Mouse (Mus musculus): ENCODE results near the gene Hoxd10. TPM values are rescaled to one million over a fixed set of nuclear protein-coding genes. Genes with fewer than 3 reads are reported as not detected.

Hoxd10 gene
- polyA plus RNA-seq (2014; fragmentation: Nextera tagmentation; extraction: Ambion mirVana), result not detected in 2 replicates

DNA sequence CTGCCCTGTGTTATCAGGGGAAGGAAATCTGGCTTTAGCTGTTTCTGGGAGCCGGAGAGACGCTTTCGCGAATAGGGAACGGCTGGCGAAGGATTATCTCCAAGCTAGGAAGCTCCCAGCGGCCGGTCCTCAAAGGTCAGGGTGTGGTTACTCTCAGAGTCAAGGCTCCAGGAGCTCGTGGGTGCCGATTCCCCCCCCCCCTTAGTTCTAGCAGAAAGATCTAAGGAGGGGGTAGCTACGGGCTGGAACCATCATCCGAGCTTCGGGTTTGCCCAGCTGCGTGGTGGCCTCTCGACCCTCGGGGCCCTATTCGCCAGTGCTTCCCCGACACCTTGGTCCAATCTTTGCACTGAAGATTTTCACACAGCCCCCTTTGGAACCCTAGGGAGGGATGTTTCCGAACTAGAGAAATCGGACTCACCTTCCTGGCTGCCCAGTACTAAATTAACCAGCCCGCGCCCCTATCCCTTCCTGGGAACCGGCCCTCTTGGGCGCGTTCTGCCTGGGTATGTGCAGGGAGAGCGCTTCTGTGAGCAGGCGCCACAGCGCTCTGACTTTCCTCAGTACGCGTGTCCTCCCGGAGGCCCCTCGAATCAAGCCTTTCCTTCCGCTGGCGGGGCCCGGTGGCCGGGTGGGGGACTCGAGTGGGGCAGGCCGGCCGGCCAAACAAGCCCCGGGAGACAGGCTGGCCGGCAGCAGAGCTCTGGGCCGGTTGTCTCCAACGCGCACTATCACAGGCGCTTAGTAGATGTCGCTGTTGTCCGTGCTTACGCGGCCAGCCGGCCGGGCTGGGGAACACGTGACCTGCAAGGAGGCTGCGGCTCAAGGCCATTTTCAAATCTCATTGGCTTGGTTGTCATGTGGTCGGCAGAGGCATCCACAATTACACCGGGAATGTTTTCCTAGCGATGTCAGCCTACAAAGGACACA, at the start of gene Hoxd10:
TSS of gene Hoxd10 (plus strand) at position 903 of the 930 bp plus-strand sequence.
- Histone ChIP-seq H3K4me1 (ENCODE audit: control insufficient read depth, insufficient read depth, low read length) (no peaks in the 10 kb centered on the region), H3K9ac (replicated peaks; ENCODE audit: low read length) (no peak within 1 kb of the TSS), H3K9me3 (replicated peaks; ENCODE audit: control insufficient read depth, low read length) (no peaks in the 10 kb centered on the region), H3K36me3 (replicated peaks; ENCODE audit: control insufficient read depth, insufficient read depth, low read depth, low read length) (no peaks in the 10 kb centered on the region), H3K27ac (replicated peaks; ENCODE audit: low read depth, low read length) (no peak within 1 kb of the TSS), H3K27me3 (ENCODE audit: control insufficient read depth, insufficient read depth, low read length) (peaks cover 85% of the 10 kb centered on the region), H3K4me2 (ENCODE audit: low read depth, low read length) (no peak within 1 kb of the TSS), H3K4me3 (ENCODE audit: low read depth, low read length) (no peak within 1 kb of the TSS)
- WGBS, result under 1% methylated on average over 56 of the region's 56 CpGs
- DNase-seq (ENCODE audit: low spot score) (peak; percentile 82), ATAC-seq (replicated peaks; ENCODE audit: insufficient number of reproducible peaks, low FRiP score, low TSS enrichment, low read depth) (0 out of 2 replicates have a peak, but pooled peaks have one; percentile 52)

DNA sequence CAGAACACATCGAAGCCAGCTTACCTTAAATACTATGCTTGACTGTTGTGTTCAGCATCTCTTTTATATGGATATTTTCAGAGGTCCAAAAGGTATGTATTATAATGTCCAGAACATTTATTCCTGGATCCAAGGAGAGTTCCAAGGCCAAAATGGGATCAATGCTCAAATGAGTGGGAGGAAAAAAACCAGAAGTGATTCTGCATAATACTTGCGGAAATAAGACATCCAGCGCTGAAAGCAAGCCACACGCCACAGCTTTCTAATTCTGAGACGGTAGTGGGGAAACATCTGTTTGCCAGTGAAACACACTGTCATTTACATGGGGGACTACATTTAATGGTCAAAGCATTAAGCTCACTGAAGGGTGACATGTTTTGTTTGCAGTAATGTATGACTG, 49.3 kb upstream of the Hoxd10 start:
- WGBS, result 78% methylated on average over 5 of the region's 5 CpGs
- no peak overlapping the region for H3K27ac ChIP-seq (replicated peaks; ENCODE audit: low read depth, low read length)
- peaks cover 31% of the 10 kb centered on the region for H3K27me3 ChIP-seq (ENCODE audit: control insufficient read depth, insufficient read depth, low read length)
- ATAC-seq (replicated peaks; ENCODE audit: insufficient number of reproducible peaks, low FRiP score, low TSS enrichment, low read depth), result no peak
- H3K36me3 ChIP-seq (replicated peaks; ENCODE audit: control insufficient read depth, insufficient read depth, low read depth, low read length), result no peaks in the 10 kb centered on the region
- no peak overlapping the region for H3K4me2 ChIP-seq (ENCODE audit: low read depth, low read length)
- no peak overlapping the region for H3K9ac ChIP-seq (replicated peaks; ENCODE audit: low read length)
- no peaks in the 10 kb centered on the region for H3K4me1 ChIP-seq (ENCODE audit: control insufficient read depth, insufficient read depth, low read length)
- H3K4me3 ChIP-seq (ENCODE audit: low read depth, low read length), result no peak overlapping the region
- no peak for DNase-seq (ENCODE audit: low spot score)
- no peaks in the 10 kb centered on the region for H3K9me3 ChIP-seq (replicated peaks; ENCODE audit: control insufficient read depth, low read length)

DNA sequence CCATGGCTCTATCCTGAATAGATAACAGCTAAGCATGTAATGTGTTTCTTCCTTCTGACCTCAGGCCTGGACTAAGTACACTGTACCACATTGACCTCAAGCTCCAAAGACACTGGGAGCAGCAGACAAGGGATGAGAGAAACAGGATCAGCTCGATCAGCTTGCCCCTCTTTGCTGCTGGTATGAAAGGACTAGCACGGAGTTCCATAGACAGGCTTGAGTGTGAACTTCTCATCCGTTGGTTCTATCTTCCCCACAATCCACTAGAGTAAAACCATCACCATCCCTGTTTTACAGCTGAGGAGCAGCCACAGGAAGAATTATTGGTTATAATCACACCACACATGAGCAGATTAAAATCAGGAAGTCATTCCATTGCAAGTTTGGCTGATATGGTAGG, 46.1 kb upstream of the Hoxd10 start:
- H3K9me3 ChIP-seq (replicated peaks; ENCODE audit: control insufficient read depth, low read length), result no peaks in the 10 kb centered on the region
- H3K9ac ChIP-seq (replicated peaks; ENCODE audit: low read length), result no peak overlapping the region
- no peak overlapping the region for H3K4me3 ChIP-seq (ENCODE audit: low read depth, low read length)
- DNase-seq (ENCODE audit: low spot score) (no peak), ATAC-seq (replicated peaks; ENCODE audit: insufficient number of reproducible peaks, low FRiP score, low TSS enrichment, low read depth) (no peak)
- H3K4me1 ChIP-seq (ENCODE audit: control insufficient read depth, insufficient read depth, low read length), result no peaks in the 10 kb centered on the region
- no peaks in the 10 kb centered on the region for H3K36me3 ChIP-seq (replicated peaks; ENCODE audit: control insufficient read depth, insufficient read depth, low read depth, low read length)
- peaks cover 61% of the 10 kb centered on the region for H3K27me3 ChIP-seq (ENCODE audit: control insufficient read depth, insufficient read depth, low read length)
- no peak overlapping the region for H3K27ac ChIP-seq (replicated peaks; ENCODE audit: low read depth, low read length)
- H3K4me2 ChIP-seq (ENCODE audit: low read depth, low read length), result no peak overlapping the region
- whole genome bisulfite sequencing, result 78% methylated on average over 3 of the region's 3 CpGs

DNA sequence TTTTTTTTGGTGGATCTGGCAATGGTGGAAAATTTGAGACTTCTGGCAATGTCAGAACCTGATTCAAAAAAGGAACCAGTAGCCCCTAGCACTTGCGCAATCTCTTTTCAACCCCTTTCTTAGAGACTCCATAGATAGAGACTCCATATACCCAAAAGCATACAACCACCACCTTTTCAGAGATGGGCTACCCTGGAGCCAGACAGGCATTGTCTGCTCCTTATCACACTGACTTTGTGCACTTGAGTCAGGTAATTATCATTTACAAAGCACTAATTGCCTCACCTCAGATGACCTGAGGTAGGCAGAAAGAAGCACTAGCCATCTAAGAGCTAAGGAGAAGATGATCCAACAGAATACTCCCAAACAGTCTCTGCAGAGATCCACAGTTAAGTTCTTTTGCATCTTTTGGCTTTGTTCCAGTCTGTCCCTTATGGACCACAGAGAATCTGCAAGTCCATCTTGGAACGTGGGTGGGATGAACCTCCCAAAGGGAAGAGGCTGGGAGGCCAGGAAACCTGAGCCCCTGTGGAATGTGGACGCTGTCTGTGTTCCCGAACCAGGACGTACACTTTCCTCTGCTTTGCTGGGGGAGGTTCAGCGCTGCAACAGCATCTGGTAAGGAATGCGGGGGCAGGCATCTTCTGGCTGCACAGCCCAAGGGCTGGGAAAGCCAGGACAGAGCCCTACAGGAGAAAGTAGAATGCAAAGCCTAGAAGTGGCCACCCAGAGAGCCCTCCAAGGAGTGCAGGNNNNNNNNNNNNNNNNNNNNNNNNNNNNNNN, 44.5 kb upstream of the Hoxd10 start:
- H3K27ac ChIP-seq (replicated peaks; ENCODE audit: low read depth, low read length), result no peak overlapping the region
- H3K4me2 ChIP-seq (ENCODE audit: low read depth, low read length), result no peak overlapping the region
- ATAC-seq (replicated peaks; ENCODE audit: insufficient number of reproducible peaks, low FRiP score, low TSS enrichment, low read depth) (no peak), DNase-seq (ENCODE audit: low spot score) (no peak)
- H3K4me3 ChIP-seq (ENCODE audit: low read depth, low read length), result no peak overlapping the region
- H3K9me3 ChIP-seq (replicated peaks; ENCODE audit: control insufficient read depth, low read length), result no peaks in the 10 kb centered on the region
- no peak overlapping the region for H3K9ac ChIP-seq (replicated peaks; ENCODE audit: low read length)
- 14% methylated on average over 7 of the region's 7 CpGs for WGBS
- no peaks in the 10 kb centered on the region for H3K4me1 ChIP-seq (ENCODE audit: control insufficient read depth, insufficient read depth, low read length)
- peaks cover 75% of the 10 kb centered on the region for H3K27me3 ChIP-seq (ENCODE audit: control insufficient read depth, insufficient read depth, low read length)
- no peaks in the 10 kb centered on the region for H3K36me3 ChIP-seq (replicated peaks; ENCODE audit: control insufficient read depth, insufficient read depth, low read depth, low read length)

DNA sequence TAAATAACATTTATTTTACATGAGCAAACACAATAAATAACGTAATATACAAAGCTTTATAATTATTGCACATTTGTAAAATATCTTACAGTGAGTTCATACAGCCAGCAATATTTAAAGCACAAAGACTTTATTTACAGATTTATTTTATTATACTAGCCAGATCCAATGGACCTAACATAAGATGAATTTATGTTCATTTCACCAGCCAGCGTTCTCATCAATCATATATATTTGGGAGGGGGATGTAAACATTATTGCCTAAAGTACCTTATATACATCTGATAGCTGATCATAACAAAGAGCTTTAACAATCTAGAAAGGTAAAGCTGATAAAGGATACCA, 38.8 kb upstream of the Hoxd10 start:
- Histone ChIP-seq H3K27ac (replicated peaks; ENCODE audit: low read depth, low read length) (no peak overlapping the region), H3K36me3 (replicated peaks; ENCODE audit: control insufficient read depth, insufficient read depth, low read depth, low read length) (no peaks in the 10 kb centered on the region), H3K4me3 (ENCODE audit: low read depth, low read length) (no peak overlapping the region), H3K4me2 (ENCODE audit: low read depth, low read length) (no peak overlapping the region), H3K4me1 (ENCODE audit: control insufficient read depth, insufficient read depth, low read length) (no peaks in the 10 kb centered on the region; the same call in 1 of the 2 replicates), H3K9ac (replicated peaks; ENCODE audit: low read length) (no peak overlapping the region), H3K9me3 (replicated peaks; ENCODE audit: control insufficient read depth, low read length) (no peaks in the 10 kb centered on the region), H3K27me3 (ENCODE audit: control insufficient read depth, insufficient read depth, low read length) (peaks cover 80% of the 10 kb centered on the region)
- no peak for DNase-seq (ENCODE audit: low spot score)
- 32% methylated on average over 2 of the region's 2 CpGs for WGBS
- ATAC-seq (replicated peaks; ENCODE audit: insufficient number of reproducible peaks, low FRiP score, low TSS enrichment, low read depth), result no peak

DNA sequence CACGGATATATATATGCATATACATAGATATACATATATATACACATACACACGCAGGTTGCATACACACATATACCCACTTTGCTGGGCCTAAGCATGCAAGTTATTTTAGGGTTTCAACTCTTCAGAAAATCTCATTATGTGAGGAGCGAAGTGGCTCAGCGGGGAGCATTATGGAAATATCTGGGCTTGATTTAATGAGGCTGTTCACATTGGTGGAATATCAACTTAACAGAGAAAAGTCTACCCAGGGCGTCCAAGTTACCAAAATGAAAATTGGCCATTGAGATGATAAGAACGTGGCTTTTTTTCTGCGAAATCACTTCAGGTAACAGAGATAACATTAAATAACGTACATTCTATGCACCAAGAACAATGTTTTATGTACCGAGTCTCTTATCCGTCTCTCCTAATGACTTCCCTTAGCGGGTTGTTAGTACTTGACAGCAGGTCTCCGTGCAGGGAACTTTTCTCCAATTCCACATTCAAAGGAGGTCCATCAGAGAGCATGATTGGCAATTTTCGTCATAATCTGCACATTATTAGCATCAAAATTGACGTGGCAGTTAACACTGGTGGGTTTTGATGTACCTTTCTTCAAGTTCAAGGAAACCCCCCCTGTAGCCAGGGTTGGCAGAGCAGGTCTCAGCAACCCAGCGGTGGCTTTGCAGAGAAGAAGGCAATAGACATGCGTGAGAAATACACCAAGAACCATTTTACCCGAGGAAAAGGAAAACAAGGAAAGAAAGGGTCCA, 37.8 kb upstream of the Hoxd10 start:
- H3K4me1 ChIP-seq (ENCODE audit: control insufficient read depth, insufficient read depth, low read length), result no peaks in the 10 kb centered on the region; the same call in 1 of the 2 replicates
- no peaks in the 10 kb centered on the region for H3K36me3 ChIP-seq (replicated peaks; ENCODE audit: control insufficient read depth, insufficient read depth, low read depth, low read length)
- no peak overlapping the region for H3K9ac ChIP-seq (replicated peaks; ENCODE audit: low read length)
- H3K27ac ChIP-seq (replicated peaks; ENCODE audit: low read depth, low read length), result no peak overlapping the region
- WGBS, result 10% methylated on average over 17 of the region's 17 CpGs
- H3K9me3 ChIP-seq (replicated peaks; ENCODE audit: control insufficient read depth, low read length), result no peaks in the 10 kb centered on the region
- no peak overlapping the region for H3K4me2 ChIP-seq (ENCODE audit: low read depth, low read length)
- DNase-seq (ENCODE audit: low spot score) (peak; percentile 33), ATAC-seq (replicated peaks; ENCODE audit: insufficient number of reproducible peaks, low FRiP score, low TSS enrichment, low read depth) (no peak)
- no peak overlapping the region for H3K4me3 ChIP-seq (ENCODE audit: low read depth, low read length)
- peaks cover 74% of the 10 kb centered on the region for H3K27me3 ChIP-seq (ENCODE audit: control insufficient read depth, insufficient read depth, low read length)

DNA sequence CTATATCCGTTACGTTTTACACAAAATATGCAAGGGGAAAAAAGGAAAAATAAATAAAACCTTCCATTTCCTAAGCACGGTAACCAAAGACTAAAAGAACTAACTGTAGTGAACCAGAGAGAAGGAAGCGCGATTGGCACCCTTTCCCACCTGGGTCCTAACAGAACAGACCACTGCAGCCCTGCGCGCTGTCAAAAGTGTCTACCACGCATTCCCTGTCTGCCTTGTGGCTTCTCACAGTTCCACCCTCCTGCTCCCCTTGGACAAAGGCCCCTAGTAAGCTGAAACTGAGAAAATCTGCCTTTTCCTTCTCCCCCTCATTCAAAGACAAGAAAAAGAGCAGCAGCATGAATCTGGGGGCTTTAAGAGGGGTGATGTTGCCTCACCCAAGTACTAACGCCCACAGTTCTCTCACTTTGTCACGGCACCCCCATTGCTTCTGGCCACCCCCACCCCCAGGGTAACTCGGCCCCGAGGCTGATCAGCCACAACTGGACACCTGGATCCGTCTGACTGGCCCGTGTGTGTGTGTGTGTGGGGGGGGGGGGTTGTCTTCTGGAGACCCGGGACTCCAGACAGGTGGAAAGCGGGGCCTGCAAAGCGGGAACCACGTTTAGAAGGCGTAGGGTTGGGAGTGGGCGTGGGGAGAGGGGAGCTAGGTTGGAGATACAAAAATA, 36.8 kb upstream of the Hoxd10 start:
- Histone ChIP-seq H3K9me3 (replicated peaks; ENCODE audit: control insufficient read depth, low read length) (no peaks in the 10 kb centered on the region), H3K27ac (replicated peaks; ENCODE audit: low read depth, low read length) (no peak overlapping the region), H3K4me1 (ENCODE audit: control insufficient read depth, insufficient read depth, low read length) (no peaks in the 10 kb centered on the region; the same call in 1 of the 2 replicates), H3K4me2 (ENCODE audit: low read depth, low read length) (no peak overlapping the region), H3K36me3 (replicated peaks; ENCODE audit: control insufficient read depth, insufficient read depth, low read depth, low read length) (no peaks in the 10 kb centered on the region), H3K9ac (replicated peaks; ENCODE audit: low read length) (no peak overlapping the region), H3K27me3 (ENCODE audit: control insufficient read depth, insufficient read depth, low read length) (peaks cover 70% of the 10 kb centered on the region), H3K4me3 (ENCODE audit: low read depth, low read length) (no peak overlapping the region)
- ATAC-seq (replicated peaks; ENCODE audit: insufficient number of reproducible peaks, low FRiP score, low TSS enrichment, low read depth) (no peak), DNase-seq (ENCODE audit: low spot score) (no peak)
- 3% methylated on average over 15 of the region's 20 CpGs for WGBS

Measured in embryonic facial prominence, embryonic 11.5 days (tissue).